Mouse (Mus musculus): ENCODE measurements around the gene Ruvbl2. TPM values are rescaled to one million over a fixed set of nuclear protein-coding genes. Genes with fewer than 3 reads are reported as not detected.
"Not testable (repeated sequence)": the region's sequence is repeated elsewhere in the genome, so short reads cannot be mapped to it uniquely, and the experiment has no call there.

Ruvbl2 gene
- 10 to 100 TPM; 32.4 to 34.5 TPM for total RNA-seq (2021)
- long read RNA-seq, experiment 1, transcript Ruvbl2-201 (15 exons, 1,834 nt), result major isoform, 53 of 68 reads
- long read RNA-seq, experiment 1, partial matches to known transcripts, result 5 of 68 reads
- long read RNA-seq, experiment 1, other reads (novel, unspliced or antisense), result 10 of 68 reads
- long read RNA-seq, experiment 2, transcript Ruvbl2-201 (15 exons, 1,834 nt), result major isoform, 41 of 55 reads
- long read RNA-seq, experiment 2, partial matches to known transcripts, result 6 of 55 reads
- long read RNA-seq, experiment 2, other reads (novel, unspliced or antisense), result 8 of 55 reads

GRCm38 (mm10) chr7:45437521-45438276 lies at the start of gene Ruvbl2:
Gene Ruvbl2, minus strand, starts transcription at chr7:45438096.
- no peak for DNase-seq (ENCODE audit: low spot score in 2 of 2)

GRCm38 (mm10) chr7:45486761-45487415 lies 49.0 kb upstream of the Ruvbl2 start, which contains the start of gene Gm45808:
Gene Gm45808, minus strand, starts transcription at chr7:45486811.
- no peak for DNase-seq (ENCODE audit: low spot score in 2 of 2)

- no peak for DNase-seq (ENCODE audit: low spot score in 2 of 2)
These were observed 48.3 kb upstream of the Ruvbl2 start for GRCm38 (mm10) chr7:45486158-45486557.

GRCm38 (mm10) chr7:45484985-45485384 lies 47.1 kb upstream of the Ruvbl2 start:
- DNase-seq (ENCODE audit: low spot score in 2 of 2), result not testable (repeated sequence)

GRCm38 (mm10) chr7:45482166-45482565 lies 44.3 kb upstream of the Ruvbl2 start:
- no peak for DNase-seq (ENCODE audit: low spot score in 2 of 2)

GRCm38 (mm10) chr7:45481374-45481927 lies 43.6 kb upstream of the Ruvbl2 start, which contains the start of gene Tulp2:
Gene Tulp2, plus strand, starts transcription at chr7:45481877.
- DNase-seq (ENCODE audit: low spot score in 2 of 2), result peak; percentile 66 to 71

GRCm38 (mm10) chr7:45480310-45480709 lies 42.4 kb upstream of the Ruvbl2 start:
- DNase-seq (ENCODE audit: low spot score in 2 of 2), result not testable (repeated sequence)

- DNase-seq (ENCODE audit: low spot score in 2 of 2), result no peak
These were observed 40.9 kb upstream of the Ruvbl2 start for GRCm38 (mm10) chr7:45478774-45479173.

- peak; percentile 64 to 70 for DNase-seq (ENCODE audit: low spot score in 2 of 2)
These were observed 39.1 kb upstream of the Ruvbl2 start for GRCm38 (mm10) chr7:45477003-45477402.

- no peak for DNase-seq (ENCODE audit: low spot score in 2 of 2)
These were observed 38.6 kb upstream of the Ruvbl2 start for GRCm38 (mm10) chr7:45476453-45476852.

- no peak for DNase-seq (ENCODE audit: low spot score in 2 of 2)
These were observed 37.5 kb upstream of the Ruvbl2 start for GRCm38 (mm10) chr7:45475291-45475969.

GRCm38 (mm10) chr7:45470869-45471268 lies 33.0 kb upstream of the Ruvbl2 start:
- peak; percentile 74 to 75 for DNase-seq (ENCODE audit: low spot score in 2 of 2)

- DNase-seq (ENCODE audit: low spot score in 2 of 2), result no peak
These were observed 29.3 kb upstream of the Ruvbl2 start for GRCm38 (mm10) chr7:45467090-45467670.

- peak; percentile 96 for DNase-seq (ENCODE audit: low spot score in 2 of 2)
These were observed 28.6 kb upstream of the Ruvbl2 start, which contains the start of gene Bax for GRCm38 (mm10) chr7:45466283-45467089. Gene Bax, minus strand, starts transcription at chr7:45466898.

- DNase-seq (ENCODE audit: low spot score in 2 of 2), result no peak
These were observed 27.7 kb upstream of the Ruvbl2 start for GRCm38 (mm10) chr7:45465549-45465948.

GRCm38 (mm10) chr7:45465112-45465511 lies 27.2 kb upstream of the Ruvbl2 start:
- no peak for DNase-seq (ENCODE audit: low spot score in 2 of 2)

- no peak for DNase-seq (ENCODE audit: low spot score in 2 of 2)
These were observed 26.3 kb upstream of the Ruvbl2 start for GRCm38 (mm10) chr7:45463987-45464778.

GRCm38 (mm10) chr7:45462868-45463267 lies 25.0 kb upstream of the Ruvbl2 start:
- not testable (repeated sequence) for DNase-seq (ENCODE audit: low spot score in 2 of 2)

- no peak for DNase-seq (ENCODE audit: low spot score in 2 of 2)
These were observed 24.4 kb upstream of the Ruvbl2 start for GRCm38 (mm10) chr7:45462325-45462724.

Measured in left cerebral cortex, adult 18-20 months (tissue).